Mouse (Mus musculus) adipose tissue, adult 10 weeks (tissue): ENCODE measurements around the gene Grb7. TPM values are rescaled to one million over a fixed set of nuclear protein-coding genes. Genes with fewer than 3 reads are reported as not detected.

Experiments
- polyA plus RNA-seq: library from polyadenylated mRNA; stranded (reverse); fragments of 350-450 nt; fragmentation: Illumina TruSeq; extraction: RNeasy Lipid Tissue Mini Kit (QIAGEN cat#74804); gene quantifications from one replicate; pipeline ENCODE4 v1.2.3, GENCODE M21; 2014; ENCODE audit warnings: low read depth, low replicate concordance

Gene Grb7
- 34.5 TPM for polyA plus RNA-seq

GRCm38 (mm10) chr11:98446213-98446561 lies at the start of gene Grb7:
Grb7 (plus strand) TSS chr11:98446394.

GRCm38 (mm10) chr11:98400161-98400726 lies 46.0 kb upstream of the Grb7 start, which contains the start of gene Pgap3:
Pgap3 (minus strand) TSS chr11:98400490.

DNA sequence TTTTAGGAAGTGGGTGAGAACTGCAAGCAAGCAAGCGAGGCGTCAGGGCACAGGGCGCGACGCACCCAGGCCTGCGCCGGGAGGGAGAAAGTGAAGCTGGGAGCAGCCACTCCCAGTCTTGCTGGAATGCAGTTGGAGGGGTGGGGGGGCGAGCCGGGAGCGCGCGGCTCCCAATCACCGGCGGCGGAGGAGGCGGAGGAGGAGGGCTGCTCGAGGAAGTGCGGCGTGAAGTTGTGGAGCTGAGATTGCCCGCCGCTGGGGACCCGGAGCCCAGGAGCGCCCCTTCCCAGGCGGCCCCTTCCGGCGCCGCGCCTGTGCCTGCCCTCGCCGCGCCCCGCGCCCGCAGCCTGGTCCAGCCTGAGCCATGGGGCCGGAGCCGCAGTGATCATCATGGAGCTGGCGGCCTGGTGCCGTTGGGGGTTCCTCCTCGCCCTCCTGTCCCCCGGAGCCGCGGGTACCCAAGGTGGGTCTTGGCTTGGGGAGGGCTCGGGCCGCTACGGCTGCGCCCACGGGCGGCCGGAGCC lies 33.9 kb upstream of the Grb7 start, which contains the start of gene Erbb2:
TSS of gene Erbb2 (plus strand) at position 198 of the 524 bp plus-strand sequence.

DNA sequence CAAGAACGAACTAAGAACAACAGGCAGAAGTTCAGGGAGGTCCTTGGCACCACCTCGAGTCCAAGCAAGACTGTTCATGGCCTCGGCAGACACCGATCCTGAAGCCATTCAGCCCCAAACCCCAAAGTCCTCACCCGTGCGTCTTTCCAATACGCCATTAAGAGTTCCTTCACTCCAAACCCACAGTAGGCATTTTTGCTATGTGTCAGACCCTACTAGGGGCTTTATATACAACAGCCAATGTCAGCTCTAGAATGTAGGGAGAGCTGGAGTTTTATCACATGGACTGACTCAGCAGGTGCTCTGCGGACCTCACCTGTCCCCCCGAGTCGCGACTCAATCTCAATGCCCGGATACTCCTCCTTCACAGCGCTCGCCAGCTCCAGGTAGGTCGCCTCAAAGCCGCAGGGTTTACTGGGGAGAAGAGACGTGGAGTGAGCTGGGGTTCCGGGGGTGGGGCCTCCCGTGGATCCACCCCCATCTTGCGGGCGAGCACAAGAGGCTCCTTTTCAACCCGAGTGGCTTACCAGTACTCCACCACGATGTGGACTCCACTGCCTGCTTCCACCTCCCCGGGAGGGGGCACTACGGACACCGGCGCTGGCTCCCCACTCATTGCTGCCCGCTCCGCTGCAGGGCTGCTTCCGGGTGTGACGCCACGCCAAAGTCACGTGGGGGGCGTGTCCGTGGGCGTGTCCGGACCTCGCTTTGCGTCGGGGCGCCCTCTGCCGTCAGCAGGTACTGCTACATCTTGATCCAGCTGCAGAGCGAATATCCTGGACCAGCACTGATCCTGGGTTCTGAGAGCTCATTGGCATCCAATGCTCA lies 7.6 kb upstream of the Grb7 start, which contains the start of gene Mien1:
TSS of gene Mien1 (minus strand) at position 661 of the 828 bp plus-strand sequence.

Other genes with a start within 250 kb of the Grb7 start
- gene Cdk12, start 243.3 kb upstream of the Grb7 start, polyA plus RNA-seq, result 16.7 TPM
- not detected for gene Neurod2, start 116.7 kb upstream of the Grb7 start, polyA plus RNA-seq
- gene Ppp1r1b, start 98.0 kb upstream of the Grb7 start, polyA plus RNA-seq, result 20.1 TPM
- gene Stard3, start 88.0 kb upstream of the Grb7 start, polyA plus RNA-seq, result 35.1 TPM
- gene Tcap, start 62.6 kb upstream of the Grb7 start, polyA plus RNA-seq, result 0.69 TPM
- 10.5 TPM for gene Pnmt, start 59.9 kb upstream of the Grb7 start, polyA plus RNA-seq
- gene Pgap3, start 45.9 kb upstream of the Grb7 start, polyA plus RNA-seq, result 12.5 TPM
- 22.0 TPM for gene Erbb2, start 33.9 kb upstream of the Grb7 start, polyA plus RNA-seq
- 279 TPM for gene Mien1, start 7.4 kb upstream of the Grb7 start, polyA plus RNA-seq
- 1.2 TPM for gene Ikzf3, start 99.6 kb downstream of the Grb7 start, polyA plus RNA-seq
- 6.9 TPM for gene Zpbp2, start 104.7 kb downstream of the Grb7 start, polyA plus RNA-seq
- gene Ormdl3, start 141.0 kb downstream of the Grb7 start, polyA plus RNA-seq, result 125 TPM
- not detected for gene Lrrc3c, start 151.9 kb downstream of the Grb7 start, polyA plus RNA-seq
- gene Gm12355, start 179.3 kb downstream of the Grb7 start, polyA plus RNA-seq, result not detected
- gene Gsdma3, start 180.0 kb downstream of the Grb7 start, polyA plus RNA-seq, result not detected
- not detected for gene Gsdma2, start 200.4 kb downstream of the Grb7 start, polyA plus RNA-seq
- 0.31 TPM for gene Gsdma, start 218.0 kb downstream of the Grb7 start, polyA plus RNA-seq
- 87.4 TPM for gene Psmd3, start 236.2 kb downstream of the Grb7 start, polyA plus RNA-seq